Mouse (Mus musculus): ENCODE measurements around the gene Ilvbl.
"Not testable (repeated sequence)": the region's sequence is repeated elsewhere in the genome, so short reads cannot be mapped to it uniquely, and the experiment has no call there.

GRCm38 (mm10) chr10:78525071-78525470, 49.1 kb upstream of the Ilvbl start:
- TF ChIP-seq CTCF, EP300 (IDR thresholded peaks at IDR 0.05; ENCODE audit: low read depth): not testable (repeated sequence)

Data from liver, embryonic 14.5 days (tissue).